Mouse (Mus musculus) liver, postnatal 0 days (tissue): ENCODE results near the gene Camta1.

Experiments
- CTCF ChIP-seq: sonication (generic); IDR thresholded peaks from 2 replicates; pipeline ENCODE4 v1.5.1; 2016; ENCODE audit warnings: antibody characterized with exemption, low read depth
- EP300 ChIP-seq: IDR thresholded peaks from 2 replicates; pipeline ENCODE4 v1.6.1; 2016; ENCODE audit warnings: antibody characterized with exemption, low read depth, mild to moderate bottlenecking

GRCm38 (mm10) chr4:151164309-151164708 is 697.4 kb downstream of the Camta1 start:
- TF ChIP-seq CTCF: no peak
- TF ChIP-seq EP300: no peak
